Mouse (Mus musculus) neural tube, embryonic 12.5 days (tissue): ENCODE data around the gene Nt5c. TPM values are rescaled to one million over a fixed set of nuclear protein-coding genes. Genes with fewer than 3 reads are reported as not detected.
"Not testable (repeated sequence)": the region's sequence is repeated elsewhere in the genome, so short reads cannot be mapped to it uniquely, and the experiment has no call there.

ENCODE experiments used
- ATAC-seq: fragments of 200-750 bp; cut with Nextera tagmentation; 2 replicates; pipeline ENCODE4 v1.8.0; 2017; ENCODE audit warnings: low read depth, mild to moderate bottlenecking, moderate TSS enrichment, moderate library complexity; ENCODE audit not compliant: low FRiP score
- H3K27ac ChIP-seq: fragments of 300-500 bp; sonication (generic); 2 replicates; pipeline ENCODE4 v1.5.1; 2016
- H3K27me3 ChIP-seq: fragments of 300-500 bp; sonication (generic); replicated peaks from 2 replicates; pipeline ENCODE4 v1.6.1; 2016; ENCODE audit warnings: mild to moderate bottlenecking
- H3K36me3 ChIP-seq: fragments of 300-500 bp; sonication (generic); 2 replicates; pipeline ENCODE4 v1.6.1; 2016; ENCODE audit warnings: mild to moderate bottlenecking
- H3K4me1 ChIP-seq: fragments of 300-500 bp; sonication (generic); 2 replicates; pipeline ENCODE4 v1.6.1; 2016
- H3K4me2 ChIP-seq: fragments of 300-500 bp; sonication (generic); replicated peaks from 2 replicates; pipeline ENCODE4 v1.6.1; 2016; ENCODE audit warnings: mild to moderate bottlenecking
- H3K4me3 ChIP-seq: fragments of 300-500 bp; sonication (generic); 2 replicates; pipeline ENCODE4 v1.5.1; 2016
- H3K9ac ChIP-seq: fragments of 300-500 bp; sonication (generic); 2 replicates; pipeline ENCODE4 v1.6.1; 2016; ENCODE audit warnings: mild to moderate bottlenecking
- H3K9me3 ChIP-seq: fragments of 300-500 bp; sonication (generic); 2 replicates; pipeline ENCODE4 v1.6.1; 2016; ENCODE audit warnings: mild to moderate bottlenecking
- WGBS: fragments of 180-500 bp; shearing (Covaris S2); methylation state at CpG from one replicate; pipeline ENCODE4 v1.1.7; 2016; 5-methylcytosine and 5-hydroxymethylcytosine counted together
- polyA plus RNA-seq: library from polyadenylated mRNA; unstranded; fragments of >200 nt; fragmentation: Nextera tagmentation; extraction: Ambion mirVana; gene quantifications from 2 replicates; pipeline ENCODE4 v1.2.1, GENCODE M21; 2016

The Nt5c gene
- polyA plus RNA-seq, 1 experiment from 2014 or later: 84.8 TPM

- Histone ChIP-seq H3K4me3 (no peak overlapping the region), H3K4me1 (0 out of 2 replicates have a peak, but pooled peaks cover 7% of the 10 kb centered on the region), H3K9me3 (no peaks in the 10 kb centered on the region), H3K9ac (no peak overlapping the region), H3K27ac (no peak overlapping the region), H3K27me3 (no peaks in the 10 kb centered on the region), H3K4me2 (no peak overlapping the region), H3K36me3 (no peaks in the 10 kb centered on the region)
- ATAC-seq: no peak
- 45% methylated on average over 6 of the region's 6 CpGs for WGBS
These were observed 34.3 kb downstream of the Nt5c start for GRCm38 (mm10) chr11:115457405-115457804.

GRCm38 (mm10) chr11:115456182-115456581, 35.5 kb downstream of the Nt5c start:
- no peaks in the 10 kb centered on the region for H3K36me3 ChIP-seq
- 0 out of 2 replicates have a peak, but pooled peaks cover 7% of the 10 kb centered on the region for H3K4me1 ChIP-seq
- H3K27me3 ChIP-seq: no peaks in the 10 kb centered on the region
- H3K4me2 ChIP-seq: no peak overlapping the region
- no peak overlapping the region for H3K4me3 ChIP-seq
- no peaks in the 10 kb centered on the region for H3K9me3 ChIP-seq
- H3K27ac ChIP-seq: no peak overlapping the region
- 89% methylated on average over 5 of the region's 5 CpGs for WGBS
- no peak overlapping the region for H3K9ac ChIP-seq
- no peak for ATAC-seq

- ATAC-seq: no peak
- 86% methylated on average over 15 of the region's 15 CpGs for WGBS
- no peaks in the 10 kb centered on the region for H3K27me3 ChIP-seq
These were observed 36.0 kb downstream of the Nt5c start for GRCm38 (mm10) chr11:115455619-115456018.

GRCm38 (mm10) chr11:115454822-115455221, 36.8 kb downstream of the Nt5c start:
- H3K4me1 ChIP-seq, H3K4me3 ChIP-seq, H3K27me3 ChIP-seq, H3K9ac ChIP-seq, H3K4me2 ChIP-seq, H3K9me3 ChIP-seq, H3K27ac ChIP-seq, ATAC-seq, H3K36me3 ChIP-seq: not testable (repeated sequence)
- WGBS: 83% methylated on average over 6 of the region's 6 CpGs

More at GRCm38 (mm10) chr11:115455619-115456018, 36.0 kb downstream of the Nt5c start:
- H3K36me3 ChIP-seq: no peaks in the 10 kb centered on the region
- no peak overlapping the region for H3K9ac ChIP-seq
- H3K4me3 ChIP-seq: no peak overlapping the region
- no peaks in the 10 kb centered on the region for H3K9me3 ChIP-seq
- 0 out of 2 replicates have a peak, but pooled peaks cover 7% of the 10 kb centered on the region for H3K4me1 ChIP-seq
- H3K4me2 ChIP-seq: no peak overlapping the region
- no peak overlapping the region for H3K27ac ChIP-seq

GRCm38 (mm10) chr11:115453306-115453705, 38.4 kb downstream of the Nt5c start:
- Histone ChIP-seq H3K9me3 (no peaks in the 10 kb centered on the region), H3K27ac (no peak overlapping the region), H3K4me1 (0 out of 2 replicates have a peak, but pooled peaks cover 7% of the 10 kb centered on the region), H3K9ac (no peak overlapping the region), H3K4me2 (no peak overlapping the region), H3K36me3 (no peaks in the 10 kb centered on the region), H3K27me3 (no peaks in the 10 kb centered on the region), H3K4me3 (no peak overlapping the region)
- WGBS: 69% methylated on average over 4 of the region's 4 CpGs
- no peak for ATAC-seq

- H3K36me3 ChIP-seq: no peaks in the 10 kb centered on the region
- H3K27me3 ChIP-seq: no peaks in the 10 kb centered on the region
- ATAC-seq: no peak
- no peaks in the 10 kb centered on the region for H3K9me3 ChIP-seq
- no peak overlapping the region for H3K27ac ChIP-seq
- H3K4me3 ChIP-seq: no peak overlapping the region
- 0 out of 2 replicates have a peak, but pooled peaks cover 3% of the 10 kb centered on the region for H3K4me1 ChIP-seq
- no peak overlapping the region for H3K9ac ChIP-seq
- WGBS: 86% methylated on average over 7 of the region's 7 CpGs
- H3K4me2 ChIP-seq: no peak overlapping the region
These were observed 39.3 kb downstream of the Nt5c start for GRCm38 (mm10) chr11:115452281-115452860.

GRCm38 (mm10) chr11:115451781-115452241, 39.9 kb downstream of the Nt5c start:
- no peaks in the 10 kb centered on the region for H3K27me3 ChIP-seq
- H3K36me3 ChIP-seq: no peaks in the 10 kb centered on the region
- no peak overlapping the region for H3K4me3 ChIP-seq
- no peak for ATAC-seq
- no peak overlapping the region for H3K9ac ChIP-seq
- H3K9me3 ChIP-seq: no peaks in the 10 kb centered on the region
- H3K4me2 ChIP-seq: no peak overlapping the region
- H3K4me1 ChIP-seq: no peaks in the 10 kb centered on the region
- no peak overlapping the region for H3K27ac ChIP-seq
- WGBS: 87% methylated on average over 8 of the region's 8 CpGs

GRCm38 (mm10) chr11:115450176-115450575, 41.5 kb downstream of the Nt5c start:
- no peak overlapping the region for H3K27ac ChIP-seq
- no peaks in the 10 kb centered on the region for H3K36me3 ChIP-seq
- no peaks in the 10 kb centered on the region for H3K27me3 ChIP-seq
- H3K9ac ChIP-seq: no peak overlapping the region
- no peak overlapping the region for H3K4me3 ChIP-seq
- ATAC-seq: no peak
- no peak overlapping the region for H3K4me2 ChIP-seq
- no peaks in the 10 kb centered on the region for H3K9me3 ChIP-seq
- 90% methylated on average over 7 of the region's 7 CpGs for WGBS
- no peaks in the 10 kb centered on the region for H3K4me1 ChIP-seq

- H3K4me1 ChIP-seq: no peaks in the 10 kb centered on the region
- H3K36me3 ChIP-seq: no peaks in the 10 kb centered on the region
- no peak overlapping the region for H3K9ac ChIP-seq
- no peak for ATAC-seq
- H3K27me3 ChIP-seq: no peaks in the 10 kb centered on the region
- H3K27ac ChIP-seq: no peak overlapping the region
- H3K4me2 ChIP-seq: no peak overlapping the region
- H3K4me3 ChIP-seq: no peak overlapping the region
- H3K9me3 ChIP-seq: no peaks in the 10 kb centered on the region
- 54% methylated on average over 7 of the region's 7 CpGs for WGBS
These were observed 42.7 kb downstream of the Nt5c start for GRCm38 (mm10) chr11:115448998-115449397.

GRCm38 (mm10) chr11:115448075-115448474, 43.6 kb downstream of the Nt5c start:
- no peak overlapping the region for H3K27ac ChIP-seq
- H3K9me3 ChIP-seq: no peaks in the 10 kb centered on the region
- no peak overlapping the region for H3K4me3 ChIP-seq
- ATAC-seq: no peak
- no peaks in the 10 kb centered on the region for H3K36me3 ChIP-seq
- 87% methylated on average over 16 of the region's 16 CpGs for WGBS
- H3K4me1 ChIP-seq: no peaks in the 10 kb centered on the region
- H3K4me2 ChIP-seq: no peak overlapping the region
- no peak overlapping the region for H3K9ac ChIP-seq
- H3K27me3 ChIP-seq: no peaks in the 10 kb centered on the region

GRCm38 (mm10) chr11:115447321-115447885, 44.3 kb downstream of the Nt5c start:
- Histone ChIP-seq H3K36me3 (no peaks in the 10 kb centered on the region), H3K27ac (no peak overlapping the region), H3K27me3 (no peaks in the 10 kb centered on the region), H3K4me2 (no peak overlapping the region), H3K9ac (no peak overlapping the region), H3K4me3 (no peak overlapping the region), H3K4me1 (no peaks in the 10 kb centered on the region), H3K9me3 (no peaks in the 10 kb centered on the region)
- WGBS: 87% methylated on average over 11 of the region's 11 CpGs
- ATAC-seq: no peak

- H3K27ac ChIP-seq: no peak overlapping the region
- no peak overlapping the region for H3K4me3 ChIP-seq
- no peaks in the 10 kb centered on the region for H3K9me3 ChIP-seq
- no peaks in the 10 kb centered on the region for H3K4me1 ChIP-seq
- ATAC-seq: no peak
- no peak overlapping the region for H3K9ac ChIP-seq
- H3K27me3 ChIP-seq: no peaks in the 10 kb centered on the region
- H3K36me3 ChIP-seq: no peaks in the 10 kb centered on the region
- WGBS: 82% methylated on average over 3 of the region's 3 CpGs
- no peak overlapping the region for H3K4me2 ChIP-seq
These were observed 44.8 kb downstream of the Nt5c start for GRCm38 (mm10) chr11:115446906-115447305.

GRCm38 (mm10) chr11:115441417-115441816, 50.2 kb downstream of the Nt5c start:
- Histone ChIP-seq H3K4me3 (no peak overlapping the region), H3K9me3 (peaks cover 5% of the 10 kb centered on the region; the same call in 1 of the 2 replicates), H3K27me3 (0 out of 2 replicates have a peak, but pooled peaks cover 3% of the 10 kb centered on the region), H3K4me1 (peaks cover 2% of the 10 kb centered on the region; the same call in 1 of the 2 replicates), H3K4me2 (peak overlapping the region; percentile 12; the same call in 1 of the 2 replicates), H3K36me3 (no peaks in the 10 kb centered on the region), H3K27ac (no peak overlapping the region), H3K9ac (no peak overlapping the region)
- ATAC-seq: no peak
- 47% methylated on average over 15 of the region's 15 CpGs for WGBS
